Mouse (Mus musculus) heart, embryonic 14.5 days (tissue): ENCODE results near the gene Stk38l. TPM values are rescaled to one million over a fixed set of nuclear protein-coding genes. Genes with fewer than 3 reads are reported as not detected.

ENCODE experiments used
- ATAC-seq: fragments of 200-750 bp; cut with Nextera tagmentation; 2 replicates; pipeline ENCODE4 v1.8.0; 2017; ENCODE audit warnings: low read depth, moderate TSS enrichment; ENCODE audit not compliant: insufficient number of reproducible peaks, insufficient read depth, low FRiP score
- H3K27ac ChIP-seq, 2 experiments: fragments of 200-500 bp in 1 of 2; fragments of 300-500 bp in 1 of 2; sonication (generic) in 1 of 2; replicated peaks in 1 of 2; 2 replicates each; pipeline ENCODE4 v1.5.1; 2012 to 2014; ENCODE audit warnings: low read depth in 2 of 2, low read length in 2 of 2, control low read depth in 1 of 2, mild to moderate bottlenecking in 1 of 2, mixed read lengths in 1 of 2; ENCODE audit not compliant: control insufficient read depth in 1 of 2, insufficient read depth in 1 of 2
- H3K27me3 ChIP-seq: fragments of 300-500 bp; sonication (generic); 2 replicates; pipeline ENCODE4 v1.6.1; 2014; ENCODE audit warnings: mild to moderate bottlenecking, low read length, control low read depth; ENCODE audit not compliant: control insufficient read depth, insufficient read depth
- H3K36me3 ChIP-seq: fragments of 300-500 bp; sonication (generic); 2 replicates; pipeline ENCODE4 v1.6.1; 2014; ENCODE audit warnings: mild to moderate bottlenecking, control low read depth, low read length, mixed read lengths; ENCODE audit not compliant: control insufficient read depth, insufficient read depth
- H3K4me1 ChIP-seq, 2 experiments: fragments of 200-500 bp in 1 of 2; fragments of 300-500 bp in 1 of 2; sonication (generic) in 1 of 2; 2 replicates each; pipeline ENCODE4 v1.6.1; 2012 to 2014; ENCODE audit warnings: low read length in 2 of 2, control low read depth in 1 of 2, mixed read lengths in 1 of 2; ENCODE audit not compliant: control insufficient read depth in 2 of 2, insufficient read depth in 2 of 2
- H3K4me2 ChIP-seq: fragments of 300-500 bp; sonication (generic); 2 replicates; pipeline ENCODE4 v1.6.1; 2014; ENCODE audit warnings: mild to moderate bottlenecking, low read length
- H3K4me3 ChIP-seq, 2 experiments: fragments of 200-500 bp in 1 of 2; fragments of 300-500 bp in 1 of 2; sonication (generic) in 1 of 2; 2 replicates each; pipeline ENCODE4 v1.5.1; 2012 to 2014; ENCODE audit warnings: low read length in 2 of 2, mild to moderate bottlenecking in 2 of 2, control low read depth in 1 of 2, low read depth in 1 of 2, moderate library complexity in 1 of 2; ENCODE audit not compliant: control insufficient read depth in 1 of 2, insufficient read depth in 1 of 2
- H3K9ac ChIP-seq: fragments of 300-500 bp; sonication (generic); 2 replicates; pipeline ENCODE4 v1.6.1; 2014; ENCODE audit warnings: mild to moderate bottlenecking, low read length
- H3K9me3 ChIP-seq: fragments of 300-500 bp; sonication (generic); 2 replicates; pipeline ENCODE4 v1.6.1; 2016; ENCODE audit warnings: low read length, control low read depth; ENCODE audit not compliant: control insufficient read depth
- WGBS: fragments of 180-500 bp; shearing (Covaris S2); extraction: QIAGEN DNeasy Blood & Tissue Kit; methylation state at CpG from one replicate; pipeline ENCODE4 v1.1.7; 2014; 5-methylcytosine and 5-hydroxymethylcytosine counted together
- polyA plus RNA-seq: library from polyadenylated mRNA; unstranded; fragments of >200 nt; fragmentation: Nextera tagmentation; extraction: Ambion mirVana; gene quantifications from 2 replicates; pipeline ENCODE4 v1.2.1, GENCODE M21; 2014

The Stk38l gene
- polyA plus RNA-seq: 43.1 and 43.2 TPM in 2 replicates

DNA sequence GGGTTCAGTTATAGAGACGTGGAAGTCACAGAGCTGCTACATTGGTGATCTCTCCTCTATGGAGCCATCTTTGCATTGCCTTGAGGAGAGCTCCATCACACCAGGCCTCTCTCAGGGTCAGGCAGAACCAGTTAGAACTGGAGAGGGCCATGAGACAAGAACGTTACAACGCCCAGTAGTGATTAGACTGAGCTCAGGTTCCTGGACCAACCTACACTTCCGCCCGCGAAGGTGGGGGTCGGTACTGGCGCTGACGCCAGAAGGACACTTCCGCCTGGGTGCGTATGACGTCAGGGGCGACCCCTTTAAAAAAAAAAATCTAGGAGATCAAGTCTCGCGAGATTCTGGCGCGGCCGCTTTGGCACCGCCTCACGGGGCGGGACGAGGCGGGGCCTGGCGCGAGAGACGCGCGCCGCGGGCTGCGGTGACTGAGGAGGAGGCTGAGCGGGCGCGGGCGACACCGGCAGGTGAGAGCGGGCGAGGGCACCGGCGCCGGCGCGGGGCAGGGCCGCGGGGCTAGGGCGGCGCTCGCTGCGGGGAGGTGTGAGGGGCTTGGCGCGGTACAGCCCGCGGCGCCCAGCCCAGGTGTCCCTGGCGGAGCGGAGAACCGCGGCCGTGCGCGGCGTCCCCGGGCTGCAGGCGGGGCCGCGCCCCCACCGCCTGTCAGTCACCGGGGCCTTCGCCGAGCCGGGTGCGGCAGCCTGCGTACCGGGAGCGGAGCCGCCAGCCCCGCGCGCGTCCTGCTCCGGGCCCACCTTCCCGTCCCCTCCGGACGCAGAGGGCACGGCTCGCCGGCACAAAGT is at the start of gene Stk38l:
Gene Stk38l, plus strand, starts transcription at position 415 of the 803 bp plus-strand sequence.
- 2% methylated on average over 59 of the region's 87 CpGs for WGBS
- ATAC-seq: peak; percentile 97

DNA sequence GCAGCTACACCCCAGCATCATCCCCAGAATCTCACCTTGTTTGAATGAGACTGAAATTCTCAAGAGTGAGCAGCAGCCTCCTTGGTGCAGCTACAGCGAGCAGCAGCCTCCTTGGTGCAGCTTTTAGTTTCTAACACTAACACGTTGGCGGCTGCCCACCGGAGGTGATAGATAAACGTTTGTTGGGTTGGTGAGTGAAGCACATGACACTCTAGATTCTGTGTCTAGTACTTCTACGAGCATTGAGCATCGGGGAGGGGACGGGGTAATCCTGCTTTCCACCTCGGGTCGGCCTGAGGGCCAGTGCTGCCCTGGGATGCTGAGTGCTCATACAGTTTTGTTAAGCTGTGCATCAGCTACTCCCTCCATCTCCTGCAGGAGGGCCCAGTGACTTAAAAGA is 47.9 kb upstream of the Stk38l start:
- no peak for ATAC-seq
- Histone ChIP-seq H3K27ac (peak overlapping the region; percentile 56 to 92), H3K27me3 (no peaks in the 10 kb centered on the region), H3K4me1 (peaks cover 43 to 57% of the 10 kb centered on the region in 2 experiments), H3K36me3 (no peaks in the 10 kb centered on the region), H3K9me3 (peaks cover 9% of the 10 kb centered on the region; the same call in 1 of the 2 replicates), H3K4me3 (no peak overlapping the region), H3K9ac (no peak overlapping the region), H3K4me2 (no peak overlapping the region)
- WGBS: 36% methylated on average over 10 of the region's 10 CpGs

More for the DNA sequence above, at the start of gene Stk38l:
- peak within 1 kb of the TSS; percentile 90 to 91 for H3K27ac ChIP-seq
- H3K27me3 ChIP-seq: no peaks in the 10 kb centered on the region
- peak within 1 kb of the TSS; percentile 71 for H3K4me2 ChIP-seq
- H3K4me3 ChIP-seq: peak within 1 kb of the TSS; percentile 84 to 96
- peaks cover 0 to 14% of the 10 kb centered on the region in 2 experiments; a peak in 3 of 4 replicates for H3K4me1 ChIP-seq
- H3K9ac ChIP-seq: peak within 1 kb of the TSS; percentile 97
- H3K36me3 ChIP-seq: no peaks in the 10 kb centered on the region
- no peaks in the 10 kb centered on the region for H3K9me3 ChIP-seq

DNA sequence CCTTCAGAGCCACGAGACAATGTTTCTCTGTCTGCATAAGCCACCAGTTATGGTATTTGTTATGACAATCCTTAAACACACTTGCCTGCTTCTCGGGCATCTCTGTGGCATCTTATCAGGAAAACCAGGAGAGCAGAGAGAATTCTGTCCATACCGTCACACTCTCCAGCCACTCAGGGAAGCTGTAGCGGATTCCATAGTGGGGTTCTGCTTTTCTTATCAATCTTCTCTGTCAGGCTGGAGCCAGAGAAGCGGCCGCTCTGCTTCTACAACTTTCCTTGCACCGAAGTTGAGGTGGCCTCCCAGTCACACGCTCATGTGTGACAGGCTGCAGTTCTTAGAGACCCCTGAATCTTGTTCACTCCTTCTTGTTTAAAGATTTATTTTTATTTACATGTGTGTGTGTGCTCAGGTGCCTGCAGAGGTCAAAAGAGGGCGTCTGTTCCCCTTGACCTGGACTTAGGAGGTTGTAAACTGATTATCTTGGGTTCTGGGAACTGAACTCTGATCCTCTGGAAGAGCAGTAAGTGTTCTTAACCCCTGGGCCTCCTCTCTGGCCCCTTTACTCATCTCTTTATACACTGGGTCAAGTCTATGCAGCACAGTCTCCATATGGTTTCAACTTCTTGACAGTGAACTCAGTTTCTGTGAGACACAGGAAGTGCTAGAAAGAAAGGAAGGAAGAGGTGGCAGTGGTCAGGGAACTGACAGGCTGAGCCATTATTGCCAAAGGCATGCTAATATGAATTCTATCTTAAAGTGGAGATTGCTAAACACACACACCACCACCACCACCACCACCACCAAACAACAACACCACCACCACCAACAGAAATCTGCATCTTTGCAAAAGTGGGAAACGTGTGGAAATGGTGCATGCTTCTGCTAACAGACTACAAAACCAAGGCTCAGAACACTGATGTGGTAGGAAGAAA is 46.4 kb upstream of the Stk38l start:
- 19% methylated on average over 10 of the region's 10 CpGs for whole genome bisulfite sequencing
- Histone ChIP-seq H3K4me1 (peaks cover 44 to 56% of the 10 kb centered on the region in 2 experiments), H3K4me2 (peak overlapping the region; percentile 14), H3K27ac (peak overlapping the region; percentile 86 to 91), H3K9ac (peak overlapping the region; percentile 47; the same call in 1 of the 2 replicates), H3K36me3 (no peaks in the 10 kb centered on the region), H3K27me3 (no peaks in the 10 kb centered on the region), H3K9me3 (peaks cover 9% of the 10 kb centered on the region; the same call in 1 of the 2 replicates), H3K4me3 (no peak overlapping the region)
- ATAC-seq: no peak

DNA sequence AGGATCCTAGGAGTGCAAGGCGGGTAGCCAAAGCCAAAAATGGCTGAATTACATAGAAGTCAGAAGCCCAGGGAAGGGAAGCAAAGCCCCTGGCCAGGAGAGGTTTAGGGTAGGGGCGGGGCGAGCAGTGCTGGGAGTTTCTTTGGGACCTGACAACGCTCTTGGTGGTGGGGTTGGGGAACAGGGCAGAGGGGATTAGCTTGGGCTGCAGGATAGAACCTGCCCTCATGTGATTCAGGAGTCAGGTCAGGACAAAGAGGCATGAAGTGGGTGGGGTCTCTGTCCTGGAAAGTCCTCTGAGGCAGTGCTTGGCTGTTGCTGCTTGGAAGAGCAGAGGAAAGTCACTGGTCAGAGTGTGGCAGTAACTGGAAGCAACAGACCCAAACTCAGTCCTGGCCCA is 40.9 kb upstream of the Stk38l start:
- no peaks in the 10 kb centered on the region for H3K27me3 ChIP-seq
- H3K36me3 ChIP-seq: no peaks in the 10 kb centered on the region
- ATAC-seq: no peak
- WGBS: 76% methylated on average over 4 of the region's 4 CpGs
- peaks cover 33 to 41% of the 10 kb centered on the region in 2 experiments for H3K4me1 ChIP-seq
- H3K4me2 ChIP-seq: no peak overlapping the region
- peak overlapping the region; percentile 51 to 73 for H3K27ac ChIP-seq
- H3K4me3 ChIP-seq: no peak overlapping the region
- H3K9ac ChIP-seq: peak overlapping the region; percentile 35; the same call in 1 of the 2 replicates
- peaks cover 17% of the 10 kb centered on the region for H3K9me3 ChIP-seq

DNA sequence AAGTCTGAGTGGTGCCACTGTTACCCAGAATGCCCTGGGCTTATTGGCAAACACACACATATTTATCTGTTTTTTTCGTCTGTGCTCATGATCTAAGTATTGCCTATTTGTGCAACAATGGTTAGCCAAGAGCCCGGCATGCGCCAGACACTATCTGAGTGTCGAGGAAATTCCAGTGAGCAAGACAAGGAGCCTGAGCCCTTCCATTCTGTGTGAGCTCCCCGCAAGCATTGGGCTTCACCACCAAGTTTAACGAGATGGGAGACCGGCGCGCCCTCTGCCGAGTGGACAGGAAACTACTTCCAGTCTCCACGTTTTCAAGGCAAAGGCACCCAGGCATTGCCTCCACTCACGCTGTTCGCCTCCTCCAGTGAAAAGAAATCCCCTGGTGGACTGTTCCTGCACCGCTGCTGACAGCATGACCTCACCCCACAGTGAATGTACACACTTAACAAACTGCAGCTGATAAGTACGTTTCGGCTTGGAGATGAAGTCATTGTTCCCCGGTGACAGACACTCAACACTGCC is 39.0 kb upstream of the Stk38l start:
- peak overlapping the region; percentile 40 for H3K4me2 ChIP-seq
- peak; percentile 92 for ATAC-seq
- H3K27me3 ChIP-seq: no peaks in the 10 kb centered on the region
- no peaks in the 10 kb centered on the region for H3K36me3 ChIP-seq
- peak overlapping the region; percentile 99 to 100 for H3K27ac ChIP-seq
- peak overlapping the region; percentile 13; the same call in 1 of the 2 replicates for H3K9ac ChIP-seq
- WGBS: 5% methylated on average over 17 of the region's 17 CpGs
- H3K4me1 ChIP-seq: peaks cover 32 to 40% of the 10 kb centered on the region in 2 experiments
- H3K4me3 ChIP-seq: no peak overlapping the region
- peaks cover 14% of the 10 kb centered on the region; the same call in 1 of the 2 replicates for H3K9me3 ChIP-seq

DNA sequence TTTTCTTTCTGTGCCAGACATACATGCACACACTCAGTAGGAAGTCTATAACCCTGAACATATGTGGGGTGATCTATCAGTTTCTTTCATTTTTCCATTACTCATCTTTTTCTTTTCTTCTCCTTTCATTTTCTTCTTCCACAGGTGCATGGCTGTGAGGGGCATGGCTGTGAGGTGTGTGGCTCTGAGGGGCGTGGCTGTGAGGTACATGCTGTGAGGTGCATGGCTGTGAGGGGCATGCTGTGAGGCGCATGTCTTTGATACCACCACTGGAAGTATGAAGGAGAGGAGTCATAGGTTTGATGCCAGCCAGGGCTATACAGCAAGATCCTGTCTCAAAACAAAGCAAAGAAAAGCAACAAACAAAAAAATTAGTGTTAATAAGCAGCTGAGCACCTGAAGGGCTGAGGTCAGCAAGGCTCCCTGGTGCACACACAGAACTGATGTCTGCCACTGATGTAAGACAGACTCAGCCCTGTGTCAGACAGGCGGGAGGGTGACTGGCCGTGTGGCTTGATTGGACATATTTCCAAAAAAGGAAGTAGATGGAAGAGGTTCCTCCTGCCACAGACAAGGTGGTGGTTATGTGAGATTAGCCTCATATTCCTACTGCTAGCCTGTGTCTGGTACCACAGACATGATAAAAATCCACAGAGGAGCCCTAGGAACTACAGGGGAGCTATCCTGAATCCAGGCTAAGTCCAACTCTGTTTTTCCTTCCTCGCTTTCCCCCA is 38.2 kb upstream of the Stk38l start:
- no peaks in the 10 kb centered on the region for H3K27me3 ChIP-seq
- H3K9ac ChIP-seq: peak overlapping the region; percentile 60
- H3K4me3 ChIP-seq: no peak overlapping the region
- WGBS: 34% methylated on average over 5 of the region's 5 CpGs
- peaks cover 14% of the 10 kb centered on the region; the same call in 1 of the 2 replicates for H3K9me3 ChIP-seq
- H3K4me2 ChIP-seq: peak overlapping the region; percentile 40
- ATAC-seq: peak; percentile 44
- H3K27ac ChIP-seq: peak overlapping the region; percentile 99 to 100
- H3K4me1 ChIP-seq: peaks cover 32 to 40% of the 10 kb centered on the region in 2 experiments
- H3K36me3 ChIP-seq: no peaks in the 10 kb centered on the region
